14 mouse cellular contexts compared by ENCODE assay signal in the genomic region with DNA sequence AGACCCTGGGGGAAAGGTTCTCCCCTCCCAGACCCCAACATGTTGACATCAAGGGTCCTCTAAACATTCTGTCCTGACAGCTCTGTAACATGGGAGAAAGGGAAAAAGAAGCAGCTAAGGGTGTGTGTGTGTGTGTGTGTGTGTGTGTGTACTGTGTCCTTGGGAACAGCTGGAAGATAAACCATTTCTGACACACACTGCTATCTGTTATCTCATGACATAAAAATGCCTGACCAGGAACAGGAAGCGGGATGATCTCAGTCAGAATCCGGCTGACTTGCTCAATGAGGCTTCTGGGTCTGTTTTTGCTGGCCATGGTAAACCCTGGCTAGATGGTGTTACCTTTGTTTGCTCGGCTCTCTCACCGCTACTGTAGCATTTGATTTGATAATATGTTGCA.
A peak's percentile ranks its signal among the peaks of the same experiment; 100 is the strongest.
DNase-seq lines count a peak whose midpoint lies in the region; ATAC-seq lines count a peak whose summit lies in the region.
"Had no signal": no experiment of that assay in that cellular context is flagged by ENCODE, and none has a peak within 500 bp of the region (broad histone marks: within the 10 kb centered on the region; RNA-seq: fewer than 3 reads in every experiment).

No protein-coding gene starts in this region.

- DNase-seq in lung, postnatal 10 days, result peak; percentile 24
- DNase-seq in lung, postnatal 25 days (ENCODE audit: low spot score), result no peak
- DNase-seq in liver, result no peak
- no peak for DNase-seq in left cerebral cortex, postnatal 25 days (ENCODE audit: low spot score in 2 of 2)
- DNase-seq in thymus, postnatal 14 days, result no peak
- DNase-seq: gastrocnemius, postnatal 10 days; thymus, postnatal 25 days had no signal

- H3K27ac ChIP-seq in heart, embryonic 13.5 days (replicated peaks), result 0 out of 2 replicates have a peak overlapping the region, but pooled peaks have one; percentile 20
- H3K27ac ChIP-seq in kidney, embryonic 15.5 days, result no peak overlapping the region
- H3K27ac ChIP-seq: hindbrain, embryonic 15.5 days; limb, embryonic 15.5 days had no signal

- no peaks in the 10 kb centered on the region for H3K9me3 ChIP-seq in heart, embryonic 13.5 days
- H3K9me3 ChIP-seq in kidney, embryonic 15.5 days (replicated peaks), result no peaks in the 10 kb centered on the region
- H3K9me3 ChIP-seq: hindbrain, embryonic 15.5 days; limb, embryonic 15.5 days had no signal

- 25% methylated on average over 4 of the region's 4 CpGs for WGBS in heart, embryonic 13.5 days
- WGBS in kidney, embryonic 15.5 days, result 31% methylated on average over 4 of the region's 4 CpGs

- H3K4me3 ChIP-seq in heart, embryonic 13.5 days, result no peak overlapping the region
- no peak overlapping the region for H3K4me3 ChIP-seq in kidney, embryonic 15.5 days (replicated peaks)
- H3K4me3 ChIP-seq: erythroblast, embryonic 14.5 days; hindbrain, embryonic 15.5 days; limb, embryonic 15.5 days; megakaryocyte, embryonic 14.5 days; myocyte had no signal

- H3K36me3 ChIP-seq in heart, embryonic 13.5 days, result no peaks in the 10 kb centered on the region
- H3K36me3 ChIP-seq in kidney, embryonic 15.5 days, result no peaks in the 10 kb centered on the region
- H3K36me3 ChIP-seq: hindbrain, embryonic 15.5 days; limb, embryonic 15.5 days had no signal

- intact Hi-C loops in left cerebral cortex, postnatal 25 days (cut with DNase I), result no loop called here

- no peaks in the 10 kb centered on the region for H3K27me3 ChIP-seq in heart, embryonic 13.5 days (replicated peaks)
- H3K27me3 ChIP-seq in kidney, embryonic 15.5 days, result no peaks in the 10 kb centered on the region
- H3K27me3 ChIP-seq: hindbrain, embryonic 15.5 days; limb, embryonic 15.5 days; megakaryocyte, embryonic 14.5 days had no signal

- no peak overlapping the region for H3K4me2 ChIP-seq in heart, embryonic 13.5 days
- H3K4me2 ChIP-seq in kidney, embryonic 15.5 days, result no peak overlapping the region
- H3K4me2 ChIP-seq: hindbrain, embryonic 15.5 days; limb, embryonic 15.5 days had no signal

- H3K9ac ChIP-seq in heart, embryonic 13.5 days, result no peak overlapping the region
- no peak overlapping the region for H3K9ac ChIP-seq in kidney, embryonic 15.5 days
- H3K9ac ChIP-seq: hindbrain, embryonic 15.5 days; limb, embryonic 15.5 days had no signal

- H3K4me1 ChIP-seq in heart, embryonic 13.5 days, result peaks cover 22% of the 10 kb centered on the region
- H3K4me1 ChIP-seq in kidney, embryonic 15.5 days, result peaks cover 16% of the 10 kb centered on the region

- no peak for ATAC-seq in heart, embryonic 13.5 days (ENCODE audit: extremely low read depth, insufficient number of reproducible peaks, low FRiP score, low TSS enrichment)
- ATAC-seq in kidney, embryonic 15.5 days (replicated peaks; ENCODE audit: low FRiP score), result peak; percentile 57
